Mouse (Mus musculus) liver, embryonic 14.5 days (tissue): ENCODE data around the gene Tmem45a.

Source experiments
- CTCF ChIP-seq: IDR thresholded peaks from 2 replicates; pipeline ENCODE4 v1.5.1; 2016; ENCODE audit warnings: antibody characterized with exemption, low read depth, control low read depth
- EP300 ChIP-seq: IDR thresholded peaks from 2 replicates; pipeline ENCODE4 v1.6.1; 2016; ENCODE audit warnings: antibody characterized with exemption, low read depth

DNA sequence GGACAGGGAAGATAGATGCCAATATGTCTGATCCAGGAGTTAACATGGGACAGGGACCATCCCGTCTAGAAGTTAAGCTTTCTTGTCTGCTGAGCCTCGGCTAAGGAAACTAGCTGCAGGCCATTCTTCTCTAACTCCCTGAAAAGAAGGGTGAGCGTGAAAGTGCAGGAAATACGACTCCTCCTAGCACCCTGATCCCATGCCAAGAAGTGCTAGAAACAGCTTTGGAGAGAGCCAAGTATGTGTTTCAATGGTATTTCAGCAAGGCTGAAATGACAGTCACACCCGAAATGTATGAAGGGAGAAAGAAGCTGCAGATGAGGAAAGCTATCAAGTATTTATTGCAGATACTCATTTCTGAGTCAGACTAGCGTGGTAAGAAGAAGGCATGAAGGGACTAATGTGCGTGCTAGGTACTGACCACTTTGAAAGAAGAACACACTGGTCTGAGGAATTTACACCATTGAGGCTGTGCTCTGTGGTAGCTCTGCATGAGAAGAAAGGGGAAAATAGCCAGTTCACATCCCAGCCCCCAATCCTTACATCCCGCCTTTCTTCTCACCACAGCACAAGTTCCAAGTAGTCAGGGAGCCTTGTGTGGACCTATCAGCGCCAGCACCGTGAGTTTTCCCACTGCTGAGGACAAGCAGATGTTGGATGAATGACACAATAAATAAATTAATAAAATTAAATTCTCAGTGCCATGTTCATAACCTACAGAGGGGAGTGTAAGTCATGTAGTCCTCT lies 33.0 kb downstream of the Tmem45a start:
- TF ChIP-seq CTCF (no peak), EP300 (no peak)
